Mouse (Mus musculus) erythroblast, embryonic 14.5 days (primary cell): ENCODE results near the gene Dhx8.

ENCODE experiments used
- GATA1 ChIP-seq: IDR thresholded peaks from 2 replicates; pipeline ENCODE4 v1.6.1; 2012; ENCODE audit warnings: low read length, inconsistent platforms, mixed read lengths
- TAL1 ChIP-seq: IDR thresholded peaks from 3 replicates; pipeline ENCODE4 v1.6.1; 2012; ENCODE audit warnings: low read length, inconsistent platforms, mixed read lengths

GRCm38 (mm10) chr11:101725043-101725442, 7.7 kb upstream of the Dhx8 start:
- TF ChIP-seq TAL1 (no peak), GATA1 (no peak)
